Mouse (Mus musculus) E14TG2a.4 (cell line): ENCODE measurements around the gene Cblb.

Source experiments
- CTCF ChIP-seq: conservative IDR thresholded peaks from 2 replicates; pipeline ENCODE4 v1.5.1; 2014; ENCODE audit warnings: low read length
- NANOG ChIP-seq: IDR thresholded peaks from 2 replicates; pipeline ENCODE4 v1.6.1; 2014; ENCODE audit warnings: borderline replicate concordance, low read length, mixed read lengths
- POU5F1 ChIP-seq: IDR thresholded peaks from 2 replicates; pipeline ENCODE4 v1.6.1; 2014; ENCODE audit warnings: low read length, borderline replicate concordance

- TF ChIP-seq CTCF = no peak
- no peak for TF ChIP-seq POU5F1
- TF ChIP-seq NANOG = no peak
Observed at GRCm38 (mm10) chr16:52068517-52068874, 37.5 kb downstream of the Cblb start.
